Mouse (Mus musculus) cortical plate, adult 2 months (tissue): Measurements from ENCODE around the gene Tnnt1. TPM values are rescaled to one million over a fixed set of nuclear protein-coding genes. Genes with fewer than 3 reads are reported as not detected.

Source experiments
- H3K27ac ChIP-seq: fragments of 200-500 bp; 2 replicates; pipeline ENCODE4 v1.5.1; 2012; ENCODE audit warnings: low read length, control low read depth, inconsistent platforms; ENCODE audit not compliant: insufficient read depth
- H3K4me1 ChIP-seq: fragments of 200-500 bp; 2 replicates; pipeline ENCODE4 v1.6.1; 2011; ENCODE audit warnings: low read length; ENCODE audit not compliant: control insufficient read depth, insufficient read depth
- H3K4me3 ChIP-seq: fragments of 200-500 bp; 2 replicates; pipeline ENCODE4 v1.5.1; 2011; ENCODE audit warnings: mild to moderate bottlenecking, low read length, control low read depth; ENCODE audit not compliant: insufficient read depth
- CTCF ChIP-seq: fragments of 200-500 bp; IDR thresholded peaks from 2 replicates; pipeline ENCODE4 v1.5.1; 2011; ENCODE audit warnings: mild to moderate bottlenecking, control low read depth, low read length; ENCODE audit not compliant: insufficient read depth; ENCODE audit errors: extremely low read depth
- POLR2A ChIP-seq: fragments of 200-500 bp; IDR thresholded peaks from 2 replicates; pipeline ENCODE4 v1.6.1; 2011; ENCODE audit warnings: mild to moderate bottlenecking, low read length, control low read depth; ENCODE audit not compliant: insufficient read depth; ENCODE audit errors: extremely low read depth
- polyA plus RNA-seq: library from polyadenylated mRNA; depleted of rRNA; stranded (reverse); fragments of >200 nt; gene quantifications from 2 replicates; pipeline ENCODE4 v1.2.3, GENCODE M21; 2012; rRNA removed

Tnnt1 gene
- polyA plus RNA-seq, 1 experiment, result 9.6 TPM

DNA sequence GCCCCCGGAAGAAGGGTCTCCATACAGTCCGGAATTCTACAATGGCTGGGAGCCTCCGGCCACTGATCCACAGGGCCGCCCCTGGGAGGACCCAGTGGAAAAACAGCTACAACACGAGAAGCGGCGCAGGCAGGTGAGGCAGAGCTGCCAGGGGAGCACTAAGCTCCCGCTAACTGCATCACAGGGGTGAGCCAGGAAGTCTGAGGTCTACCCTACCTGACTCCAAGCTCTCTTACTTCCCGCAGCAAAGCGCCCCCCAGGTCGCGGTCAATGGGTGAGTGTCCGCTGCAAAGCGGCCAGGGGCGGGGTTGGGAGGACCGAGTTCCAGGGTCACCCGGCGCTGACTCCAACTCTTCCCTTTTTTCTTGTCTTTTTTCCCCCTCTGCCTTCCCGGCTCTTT, 42.2 kb downstream of the Tnnt1 start:
- Histone ChIP-seq H3K27ac (no peak overlapping the region), H3K4me3 (no peak overlapping the region), H3K4me1 (0 out of 2 replicates have a peak, but pooled peaks cover 2% of the 10 kb centered on the region)
- TF ChIP-seq POLR2A (no peak), CTCF (no peak)

GRCm38 (mm10) chr7:4471179-4471555, 45.0 kb downstream of the Tnnt1 start:
- H3K4me1 ChIP-seq, result no peaks in the 10 kb centered on the region
- TF ChIP-seq POLR2A (no peak), CTCF (peak; percentile 72)
- H3K27ac ChIP-seq, result no peak overlapping the region
- H3K4me3 ChIP-seq, result peak overlapping the region; percentile 54

DNA sequence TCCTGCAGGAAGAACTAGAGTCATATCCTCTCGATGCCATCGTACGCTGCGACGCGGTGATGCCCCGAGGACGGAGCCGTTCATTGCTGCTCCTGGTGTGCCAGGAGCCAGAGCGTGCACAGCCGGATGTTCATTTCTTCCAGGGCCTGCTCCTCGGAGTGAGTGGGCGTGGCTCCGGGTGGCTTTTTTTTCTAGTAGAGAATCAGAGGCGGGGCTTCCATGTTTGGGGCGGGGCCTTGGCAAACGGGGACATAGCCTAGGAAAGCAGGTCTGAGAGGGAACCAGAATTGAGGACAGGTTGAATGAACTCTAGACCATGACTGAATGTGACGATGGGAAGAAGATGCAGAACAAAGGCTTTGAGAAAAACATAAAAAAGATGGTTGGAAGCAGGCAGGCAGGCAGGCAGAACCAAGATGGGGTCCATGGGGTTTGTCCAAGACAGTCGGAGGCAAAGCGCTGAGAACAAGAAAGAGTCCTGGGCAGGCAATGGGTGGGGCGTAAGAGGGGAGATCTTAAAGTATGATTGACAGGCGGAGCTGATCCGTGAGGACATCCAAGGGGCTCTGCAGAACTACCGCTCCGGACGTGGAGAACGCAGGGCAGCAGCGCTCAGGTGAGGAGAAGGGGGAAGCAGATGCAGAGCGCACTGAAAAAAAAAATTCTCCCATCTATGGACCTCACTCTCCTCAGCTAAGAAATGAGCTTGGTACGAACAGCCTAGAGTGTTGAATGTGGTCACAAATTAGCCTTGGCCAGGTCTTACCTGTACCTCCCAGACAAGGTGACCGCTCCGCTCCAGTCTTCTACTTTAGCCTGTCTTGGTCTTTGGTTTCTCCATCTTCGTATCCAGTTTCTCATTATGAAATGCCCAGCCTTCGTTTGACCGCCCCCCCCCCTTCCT, 45.7 kb downstream of the Tnnt1 start:
- no peak for TF ChIP-seq CTCF
- no peak for TF ChIP-seq POLR2A
- H3K27ac ChIP-seq, result no peak overlapping the region
- H3K4me3 ChIP-seq, result peak overlapping the region; percentile 54
- H3K4me1 ChIP-seq, result no peaks in the 10 kb centered on the region

DNA sequence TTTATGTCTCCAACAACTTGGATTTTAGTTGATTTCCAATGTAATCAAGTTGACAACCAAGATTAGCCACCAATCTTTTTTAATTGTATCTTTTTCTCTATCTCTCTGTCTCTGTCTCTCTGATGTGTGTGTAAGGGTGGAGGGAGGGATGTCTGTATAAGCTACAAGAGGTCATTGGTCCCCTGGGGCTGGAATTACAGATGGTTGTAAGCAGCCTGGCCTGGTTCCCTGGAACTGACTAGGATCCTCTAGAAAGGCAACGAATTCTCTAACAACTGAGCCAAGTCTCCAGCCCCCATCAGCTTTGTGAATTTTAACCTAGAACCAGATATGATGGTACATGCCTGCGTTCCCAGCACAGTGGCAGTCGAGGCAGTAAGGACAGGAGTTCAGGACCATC, 48.4 kb downstream of the Tnnt1 start:
- H3K4me3 ChIP-seq, result no peak overlapping the region
- no peak overlapping the region for H3K27ac ChIP-seq
- TF ChIP-seq POLR2A, result no peak
- TF ChIP-seq CTCF, result no peak
- H3K4me1 ChIP-seq, result no peaks in the 10 kb centered on the region

DNA sequence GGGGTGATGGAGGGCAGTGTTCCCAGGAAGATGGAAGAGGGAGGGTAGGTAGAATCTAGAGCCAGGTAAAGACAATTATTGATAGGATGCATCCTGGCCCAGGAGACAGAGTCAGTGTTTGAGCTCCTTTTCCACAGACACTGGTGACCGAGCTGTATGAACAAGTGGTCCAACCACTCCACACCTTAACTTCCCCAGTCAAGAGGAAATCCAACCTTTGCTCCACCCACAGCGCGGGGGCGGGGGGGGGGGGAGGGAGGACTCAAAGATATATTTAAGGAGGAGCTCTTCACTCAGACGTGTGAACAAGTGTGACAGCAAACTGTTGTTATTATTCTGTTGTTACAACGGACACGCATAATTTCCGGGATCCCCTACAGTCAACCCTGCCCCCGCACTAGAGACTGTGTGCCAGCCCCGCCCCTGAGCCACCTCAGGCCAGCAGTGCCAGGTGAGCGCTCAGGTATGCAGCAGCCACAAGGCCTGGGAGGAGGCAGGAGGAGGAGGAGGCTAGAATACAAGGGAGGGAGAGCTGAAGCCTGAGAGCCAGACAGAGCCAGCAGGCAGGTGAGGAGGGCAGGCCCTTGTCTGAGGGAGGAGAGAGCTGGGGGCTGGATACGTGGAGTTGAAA, 51.9 kb downstream of the Tnnt1 start:
- H3K27ac ChIP-seq, result no peak overlapping the region
- no peaks in the 10 kb centered on the region for H3K4me1 ChIP-seq
- TF ChIP-seq CTCF (no peak), POLR2A (no peak)
- no peak overlapping the region for H3K4me3 ChIP-seq

DNA sequence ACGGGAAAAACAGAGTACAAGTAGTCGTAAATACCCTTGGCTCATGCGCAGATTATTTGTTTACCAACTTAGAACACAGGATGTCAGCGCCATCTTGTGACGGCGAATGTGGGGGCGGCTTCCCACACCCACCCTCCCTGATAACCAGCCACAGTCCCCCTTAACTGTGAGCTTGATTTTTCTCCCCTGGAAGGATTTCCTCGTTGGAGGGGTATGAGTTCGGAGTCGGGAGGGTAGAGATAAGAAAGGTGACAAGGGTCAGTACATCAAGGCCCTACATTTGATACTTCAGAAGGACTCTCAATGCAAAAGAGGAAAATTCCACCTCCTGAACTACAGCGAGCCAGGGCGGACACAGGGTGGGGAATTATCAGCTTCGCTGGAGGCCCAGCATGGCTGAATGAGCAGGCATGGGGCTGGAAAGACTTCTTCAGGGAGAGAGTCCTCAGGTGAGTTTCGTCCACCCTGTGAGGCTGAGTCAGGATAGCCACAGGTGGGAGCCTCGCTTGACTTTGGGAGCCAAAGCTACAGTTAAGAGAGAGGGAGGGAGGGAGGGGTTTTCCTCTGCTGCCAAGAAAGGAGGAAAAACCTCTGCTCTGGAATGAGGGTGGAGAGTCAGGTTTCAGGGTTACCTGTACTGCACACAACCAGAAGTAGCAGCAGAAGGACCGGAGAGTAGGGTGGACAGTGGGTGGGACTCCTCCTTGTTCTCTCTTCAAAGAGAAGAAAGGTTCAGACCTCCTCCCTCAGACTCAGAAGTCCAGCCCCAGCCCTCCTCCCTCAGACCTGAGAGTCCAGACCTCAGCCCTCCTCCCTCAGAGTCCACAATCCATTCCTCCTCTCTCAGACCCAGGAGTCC, 55.4 kb downstream of the Tnnt1 start, which contains the start of gene Eps8l1:
Gene Eps8l1 (plus strand): TSS at position 99 of the 859 bp plus-strand sequence.
- TF ChIP-seq CTCF, result no peak
- no peak for TF ChIP-seq POLR2A
- H3K27ac ChIP-seq, result peak within 1 kb of the TSS; percentile 91; the same call in 1 of the 2 replicates
- no peaks in the 10 kb centered on the region for H3K4me1 ChIP-seq
- peak within 1 kb of the TSS; percentile 20 for H3K4me3 ChIP-seq

Other genes starting within 250 kb of the Tnnt1 start
- not detected in 2 replicates for gene Ncr1, start 178.7 kb downstream of the Tnnt1 start, polyA plus RNA-seq
- gene Gp6, start 118.6 kb downstream of the Tnnt1 start, polyA plus RNA-seq, result not detected in 2 replicates
- gene Rdh13, start 70.7 kb downstream of the Tnnt1 start, polyA plus RNA-seq, result 22.8 and 26.1 TPM in 2 replicates
- gene Eps8l1, start 55.7 kb downstream of the Tnnt1 start, polyA plus RNA-seq, result 15.0 and 16.7 TPM in 2 replicates
- gene Ppp1r12c, start 14.7 kb downstream of the Tnnt1 start, polyA plus RNA-seq, result 105 and 107 TPM in 2 replicates
- 1.3 and 1.9 TPM in 2 replicates for gene Tnni3, start 7.8 kb upstream of the Tnnt1 start, polyA plus RNA-seq
- gene Dnaaf3, start 16.1 kb upstream of the Tnnt1 start, polyA plus RNA-seq, result 1.0 and 1.3 TPM in 2 replicates
- 218 and 229 TPM in 2 replicates for gene Syt5, start 31.2 kb upstream of the Tnnt1 start, polyA plus RNA-seq
- gene Ptprh, start 87.7 kb upstream of the Tnnt1 start, polyA plus RNA-seq, result 1.0 and 1.6 TPM in 2 replicates
- gene Tmem86b, start 115.0 kb upstream of the Tnnt1 start, polyA plus RNA-seq, result 29.0 and 31.5 TPM in 2 replicates
- gene Ppp6r1, start 142.6 kb upstream of the Tnnt1 start, polyA plus RNA-seq, result 143 and 145 TPM in 2 replicates
- 107 and 108 TPM in 2 replicates for gene Hspbp1, start 168.7 kb upstream of the Tnnt1 start, polyA plus RNA-seq
- gene Brsk1, start 174.2 kb upstream of the Tnnt1 start, polyA plus RNA-seq, result 305 and 330 TPM in 2 replicates
- gene Tmem150b, start 208.9 kb upstream of the Tnnt1 start, polyA plus RNA-seq, result 0.09 TPM in 1 of 2 replicates, not detected in the other
- 60.1 and 66.9 TPM in 2 replicates for gene Kmt5c, start 223.7 kb upstream of the Tnnt1 start, polyA plus RNA-seq
- 15.1 and 20.3 TPM in 2 replicates for gene Cox6b2, start 236.7 kb upstream of the Tnnt1 start, polyA plus RNA-seq